Mouse (Mus musculus): ENCODE results near the gene Zdbf2. TPM values are rescaled to one million over a fixed set of nuclear protein-coding genes. Genes with fewer than 3 reads are reported as not detected.

Zdbf2 gene
- total RNA-seq (2018; cell fraction: chromatin; rRNA removed): under 1 TPM in 1 of 26 experiments, not detected in 25; 0.16 TPM
- total RNA-seq (2018; cell fraction: cytosol; rRNA removed): not detected
- not detected for total RNA-seq (2018; cell fraction: nucleus; rRNA removed)
- polyA plus RNA-seq (2018): not detected in 3 replicates

- H3K27ac ChIP-seq: no peak within 1 kb of the TSS
- H3K79me2 ChIP-seq (ENCODE audit: inconsistent target): no peaks in the 10 kb centered on the region
- no peak within 1 kb of the TSS for H3K4me3 ChIP-seq (ENCODE audit: inconsistent target)
- H3K36me3 ChIP-seq (ENCODE audit: inconsistent target): no peaks in the 10 kb centered on the region
- 3% methylated on average over 34 of the region's 49 CpGs for WGBS (ENCODE audit: missing documents)
Measured at GRCm38 (mm10) chr1:63272741-63273338, at the start of gene Zdbf2. Zdbf2 (plus strand) TSS chr1:63273265.

GRCm38 (mm10) chr1:63225009-63225408, 48.1 kb upstream of the Zdbf2 start:
- no peak overlapping the region for H3K4me3 ChIP-seq (ENCODE audit: inconsistent target)
- whole genome bisulfite sequencing (ENCODE audit: missing documents): 89% methylated on average over 4 of the region's 4 CpGs

DNA sequence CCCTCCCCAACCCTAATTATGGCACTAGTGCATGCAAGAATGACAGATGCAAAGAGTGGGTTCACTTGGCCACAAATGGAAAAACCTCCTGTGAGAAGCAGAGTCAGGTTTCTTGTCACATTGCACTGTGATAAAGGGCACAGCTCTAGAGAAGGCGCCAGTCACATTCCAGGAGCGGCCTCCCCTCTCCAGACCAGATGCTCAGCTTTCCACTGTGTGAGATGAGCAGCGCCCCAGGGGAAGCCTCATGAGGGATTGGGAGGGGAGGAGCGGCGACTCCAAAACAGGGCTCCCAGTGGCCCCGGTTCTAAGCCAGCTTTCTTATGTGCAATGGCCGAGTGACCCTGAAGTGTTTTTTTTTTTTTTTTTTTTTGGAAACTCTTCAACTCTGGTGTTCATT, 47.2 kb upstream of the Zdbf2 start:
- H3K27ac ChIP-seq: no peak overlapping the region
- no peaks in the 10 kb centered on the region for H3K79me2 ChIP-seq (ENCODE audit: inconsistent target)
- H3K36me3 ChIP-seq (ENCODE audit: inconsistent target): no peaks in the 10 kb centered on the region
- no peak overlapping the region for H3K4me3 ChIP-seq (ENCODE audit: inconsistent target)
- WGBS (ENCODE audit: missing documents): 62% methylated on average over 7 of the region's 7 CpGs

More at GRCm38 (mm10) chr1:63225009-63225408, 48.1 kb upstream of the Zdbf2 start:
- Histone ChIP-seq H3K27ac (no peak overlapping the region), H3K79me2 (ENCODE audit: inconsistent target) (no peaks in the 10 kb centered on the region), H3K36me3 (ENCODE audit: inconsistent target) (no peaks in the 10 kb centered on the region)

DNA sequence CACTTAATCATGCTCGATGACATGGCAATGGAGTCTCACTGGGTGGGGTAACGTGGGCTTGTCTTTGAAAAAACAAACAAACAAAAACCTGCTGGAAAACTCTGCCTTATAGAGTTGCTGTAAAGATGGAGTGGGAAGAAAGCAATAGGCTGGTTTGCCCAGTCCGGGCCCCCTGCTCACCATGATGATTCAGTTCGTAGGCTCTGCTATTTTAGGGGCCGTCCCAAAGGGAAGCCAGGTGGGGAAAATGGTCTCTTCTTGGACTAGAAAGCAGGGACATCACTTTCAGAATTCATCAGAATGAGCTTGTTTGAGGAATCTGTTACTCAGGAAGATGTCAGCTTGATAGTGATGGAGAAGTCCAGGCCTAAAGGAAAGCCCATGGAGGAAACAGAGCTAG, 45.8 kb upstream of the Zdbf2 start:
- WGBS (ENCODE audit: missing documents): 92% methylated on average over 5 of the region's 5 CpGs
- Histone ChIP-seq H3K79me2 (ENCODE audit: inconsistent target) (no peaks in the 10 kb centered on the region), H3K36me3 (ENCODE audit: inconsistent target) (no peaks in the 10 kb centered on the region), H3K4me3 (ENCODE audit: inconsistent target) (no peak overlapping the region), H3K27ac (no peak overlapping the region)

GRCm38 (mm10) chr1:63237371-63237770, 35.7 kb upstream of the Zdbf2 start:
- WGBS (ENCODE audit: missing documents): 62% methylated on average over 5 of the region's 5 CpGs

GRCm38 (mm10) chr1:63239305-63239704, 33.8 kb upstream of the Zdbf2 start:
- 82% methylated on average over 4 of the region's 4 CpGs for WGBS (ENCODE audit: missing documents)
- Histone ChIP-seq H3K36me3 (ENCODE audit: inconsistent target) (no peaks in the 10 kb centered on the region), H3K79me2 (ENCODE audit: inconsistent target) (no peaks in the 10 kb centered on the region), H3K27ac (no peak overlapping the region), H3K4me3 (ENCODE audit: inconsistent target) (no peak overlapping the region)

More at GRCm38 (mm10) chr1:63237371-63237770, 35.7 kb upstream of the Zdbf2 start:
- Histone ChIP-seq H3K4me3 (ENCODE audit: inconsistent target) (no peak overlapping the region), H3K36me3 (ENCODE audit: inconsistent target) (no peaks in the 10 kb centered on the region), H3K27ac (no peak overlapping the region), H3K79me2 (ENCODE audit: inconsistent target) (no peaks in the 10 kb centered on the region)

GRCm38 (mm10) chr1:63239751-63240150, 33.3 kb upstream of the Zdbf2 start:
- 91% methylated on average over 8 of the region's 8 CpGs for WGBS (ENCODE audit: missing documents)
- Histone ChIP-seq H3K79me2 (ENCODE audit: inconsistent target) (no peaks in the 10 kb centered on the region), H3K4me3 (ENCODE audit: inconsistent target) (no peak overlapping the region), H3K27ac (no peak overlapping the region), H3K36me3 (ENCODE audit: inconsistent target) (no peaks in the 10 kb centered on the region)

DNA sequence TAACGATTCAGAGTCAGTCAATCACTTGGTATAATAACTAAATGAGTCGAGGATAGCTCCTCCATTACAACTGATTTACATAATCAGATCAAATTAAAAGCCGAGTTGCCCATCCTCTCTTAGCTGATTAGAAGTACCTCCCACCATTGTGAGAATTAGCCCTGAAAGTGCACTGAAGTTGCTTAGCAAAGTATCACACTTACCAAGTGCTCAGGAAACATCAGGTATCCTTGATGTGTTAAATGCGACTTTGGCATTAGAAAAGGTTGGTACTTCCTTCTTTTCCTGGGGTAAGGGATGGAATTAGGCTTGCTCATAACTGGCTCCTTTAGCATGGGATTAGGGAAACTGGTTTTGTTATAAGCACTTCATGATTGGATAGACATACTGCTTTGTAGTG, 29.2 kb upstream of the Zdbf2 start:
- 40% methylated on average over 4 of the region's 4 CpGs for WGBS (ENCODE audit: missing documents)
- H3K79me2 ChIP-seq (ENCODE audit: inconsistent target): no peaks in the 10 kb centered on the region
- H3K36me3 ChIP-seq (ENCODE audit: inconsistent target): no peaks in the 10 kb centered on the region
- H3K4me3 ChIP-seq (ENCODE audit: inconsistent target): no peak overlapping the region
- H3K27ac ChIP-seq: no peak overlapping the region

- 8% methylated on average over 16 of the region's 16 CpGs for WGBS (ENCODE audit: missing documents)
- Histone ChIP-seq H3K79me2 (ENCODE audit: inconsistent target) (no peaks in the 10 kb centered on the region), H3K27ac (no peak overlapping the region), H3K36me3 (ENCODE audit: inconsistent target) (no peaks in the 10 kb centered on the region), H3K4me3 (ENCODE audit: inconsistent target) (no peak overlapping the region)
Measured at GRCm38 (mm10) chr1:63246862-63247521, 26.1 kb upstream of the Zdbf2 start.

DNA sequence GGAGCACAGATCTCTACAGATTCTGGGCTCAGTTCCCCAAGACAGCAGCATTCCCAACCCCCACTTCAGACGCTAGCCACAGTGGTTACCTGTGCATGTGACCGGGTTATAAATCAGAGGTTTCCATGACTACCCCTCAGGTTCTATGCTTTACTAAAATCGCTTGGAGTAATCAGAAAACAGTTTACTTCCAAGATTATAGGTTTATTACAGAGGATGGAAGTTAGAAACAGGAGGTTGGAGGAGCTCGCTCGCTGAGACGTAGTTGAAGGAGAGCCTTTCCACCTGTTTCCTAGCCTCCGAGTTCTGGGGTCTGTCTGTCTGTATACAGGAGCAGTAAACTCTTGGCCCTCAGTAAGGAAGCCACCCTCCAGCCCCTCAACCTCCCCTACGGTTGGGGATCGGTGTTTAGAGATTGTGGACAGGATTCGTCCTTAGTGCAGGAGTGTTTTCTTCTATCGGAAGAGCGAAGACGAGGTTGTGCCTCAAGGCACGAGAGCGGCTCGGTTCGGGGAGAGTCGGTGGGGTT, 25.2 kb upstream of the Zdbf2 start:
- 7% methylated on average over 18 of the region's 18 CpGs for whole genome bisulfite sequencing (ENCODE audit: missing documents)
- H3K4me3 ChIP-seq (ENCODE audit: inconsistent target): no peak overlapping the region
- no peak overlapping the region for H3K27ac ChIP-seq

GRCm38 (mm10) chr1:63248360-63248851, 24.7 kb upstream of the Zdbf2 start:
- Histone ChIP-seq H3K79me2 (ENCODE audit: inconsistent target) (no peaks in the 10 kb centered on the region), H3K36me3 (ENCODE audit: inconsistent target) (no peaks in the 10 kb centered on the region), H3K4me3 (ENCODE audit: inconsistent target) (no peak overlapping the region), H3K27ac (no peak overlapping the region)
- 9% methylated on average over 44 of the region's 44 CpGs for WGBS (ENCODE audit: missing documents)

More for the DNA sequence above, 25.2 kb upstream of the Zdbf2 start:
- Histone ChIP-seq H3K36me3 (ENCODE audit: inconsistent target) (no peaks in the 10 kb centered on the region), H3K79me2 (ENCODE audit: inconsistent target) (no peaks in the 10 kb centered on the region)

DNA sequence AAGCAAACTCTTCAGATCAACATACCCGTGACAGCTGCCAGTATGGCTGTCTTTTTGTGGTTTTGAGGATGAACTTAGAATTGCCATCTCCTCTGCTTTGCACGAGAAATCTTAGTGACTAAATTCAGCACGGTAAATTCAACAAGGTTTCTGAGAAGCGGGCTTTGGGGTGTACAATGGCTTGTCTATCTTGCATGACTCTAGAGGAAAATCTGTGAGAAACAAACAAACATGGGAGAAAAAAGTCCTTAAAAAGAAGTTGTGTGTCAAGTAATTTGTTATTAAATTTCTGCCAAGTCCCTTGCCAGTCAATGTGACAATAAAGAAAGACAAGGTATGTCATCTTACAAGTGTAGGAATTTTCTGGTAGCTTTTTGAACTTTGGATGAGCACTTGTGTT, 23.8 kb upstream of the Zdbf2 start:
- H3K79me2 ChIP-seq (ENCODE audit: inconsistent target): no peaks in the 10 kb centered on the region
- 48% methylated on average over 4 of the region's 4 CpGs for WGBS (ENCODE audit: missing documents)
- H3K27ac ChIP-seq: no peak overlapping the region
- no peaks in the 10 kb centered on the region for H3K36me3 ChIP-seq (ENCODE audit: inconsistent target)
- H3K4me3 ChIP-seq (ENCODE audit: inconsistent target): no peak overlapping the region

GRCm38 (mm10) chr1:63252351-63253209, 20.5 kb upstream of the Zdbf2 start:
- WGBS (ENCODE audit: missing documents): 48% methylated on average over 24 of the region's 24 CpGs
- no peak overlapping the region for H3K4me3 ChIP-seq (ENCODE audit: inconsistent target)
- H3K27ac ChIP-seq: no peak overlapping the region
- H3K79me2 ChIP-seq (ENCODE audit: inconsistent target): no peaks in the 10 kb centered on the region
- H3K36me3 ChIP-seq (ENCODE audit: inconsistent target): no peaks in the 10 kb centered on the region

GRCm38 (mm10) chr1:63253291-63253690, 19.8 kb upstream of the Zdbf2 start:
- no peaks in the 10 kb centered on the region for H3K36me3 ChIP-seq (ENCODE audit: inconsistent target)
- WGBS (ENCODE audit: missing documents): 43% methylated on average over 5 of the region's 5 CpGs
- no peak overlapping the region for H3K4me3 ChIP-seq (ENCODE audit: inconsistent target)
- no peak overlapping the region for H3K27ac ChIP-seq
- H3K79me2 ChIP-seq (ENCODE audit: inconsistent target): no peaks in the 10 kb centered on the region
